Mouse (Mus musculus) adrenal gland, adult 8-10 months (tissue): ENCODE measurements around the gene Soat1. TPM values are rescaled to one million over a fixed set of nuclear protein-coding genes. Genes with fewer than 3 reads are reported as not detected.
"Not testable (repeated sequence)": the region's sequence is repeated elsewhere in the genome, so short reads cannot be mapped to it uniquely, and the experiment has no call there.

ENCODE experiments used
- DNase-seq: peaks from one replicate; pipeline ENCODE4 v3.0.0; 2022
- total RNA-seq, 4 experiments: library from RNA; stranded (reverse); gene quantifications; 2 replicates each; pipeline ENCODE4 v1.2.4; 2022

The Soat1 gene
- total RNA-seq, 4 experiments from 2014 or later: 1,258 to 1,560 (median 1,464) TPM

GRCm38 (mm10) chr1:156423493-156423892 is 50.6 kb downstream of the Soat1 start:
- peak; percentile 37 for DNase-seq

GRCm38 (mm10) chr1:156422856-156423255 is 51.3 kb downstream of the Soat1 start:
- DNase-seq: peak; percentile 33

DNA sequence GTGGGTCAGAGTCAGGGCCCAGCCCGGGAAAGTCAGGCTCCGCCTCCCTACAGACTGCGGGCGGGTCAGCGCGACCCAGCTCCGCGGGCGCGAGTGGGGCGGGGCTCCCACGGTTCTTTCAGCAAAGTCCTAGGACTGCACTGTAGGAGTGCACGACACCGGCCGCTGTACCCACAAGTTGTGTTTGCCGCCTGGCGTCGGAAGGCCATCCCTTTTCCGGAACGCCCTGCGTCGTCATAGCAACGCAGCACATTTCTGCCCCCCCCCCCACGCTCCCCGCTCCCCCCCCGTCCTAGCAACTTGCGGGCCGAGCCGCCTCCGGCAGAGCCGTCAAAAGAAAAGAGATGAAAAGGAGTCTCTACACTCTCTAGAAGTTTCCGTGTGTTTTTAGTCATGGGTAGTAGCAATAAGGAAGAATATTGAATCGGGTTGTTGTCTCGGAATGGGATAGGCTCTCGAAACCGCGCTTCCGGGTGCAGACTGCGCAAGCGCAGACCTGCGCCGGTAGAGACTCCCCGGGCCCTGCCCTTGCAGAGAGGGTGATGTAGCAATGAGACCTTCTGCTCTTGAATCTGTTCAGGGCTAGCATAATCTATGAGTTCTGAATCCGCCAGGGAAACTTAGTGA is 53.3 kb downstream of the Soat1 start, which contains the start of gene Axdnd1:
Gene Axdnd1, minus strand, starts transcription at position 489 of the 627 bp plus-strand sequence.
- peak; percentile 90 for DNase-seq

- no peak for DNase-seq
Observed at GRCm38 (mm10) chr1:156418170-156418569, 56.0 kb downstream of the Soat1 start.

DNA sequence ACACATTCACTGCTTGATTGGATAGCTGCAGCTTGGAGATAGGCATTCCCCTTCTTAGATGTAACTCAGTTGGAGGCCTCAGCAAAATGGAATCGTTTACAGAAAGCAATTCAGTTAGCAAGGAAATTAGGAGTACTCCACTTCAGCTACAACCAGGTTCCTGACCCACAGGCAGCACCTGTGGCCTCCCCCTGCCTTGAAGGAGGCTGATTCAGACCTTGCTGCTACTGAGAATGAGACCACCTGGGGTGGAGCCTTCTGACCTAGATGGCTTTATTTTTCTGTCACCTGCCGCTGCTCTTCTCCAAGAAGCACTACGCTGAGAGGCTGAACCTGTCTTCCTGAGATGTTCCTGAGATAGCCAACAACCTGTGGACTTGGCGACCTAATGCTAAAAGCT is 65.6 kb downstream of the Soat1 start:
- no peak for DNase-seq

- DNase-seq: no peak
Observed at GRCm38 (mm10) chr1:156408004-156408403, 66.1 kb downstream of the Soat1 start.

GRCm38 (mm10) chr1:156403251-156403650 is 70.9 kb downstream of the Soat1 start:
- DNase-seq: no peak

DNA sequence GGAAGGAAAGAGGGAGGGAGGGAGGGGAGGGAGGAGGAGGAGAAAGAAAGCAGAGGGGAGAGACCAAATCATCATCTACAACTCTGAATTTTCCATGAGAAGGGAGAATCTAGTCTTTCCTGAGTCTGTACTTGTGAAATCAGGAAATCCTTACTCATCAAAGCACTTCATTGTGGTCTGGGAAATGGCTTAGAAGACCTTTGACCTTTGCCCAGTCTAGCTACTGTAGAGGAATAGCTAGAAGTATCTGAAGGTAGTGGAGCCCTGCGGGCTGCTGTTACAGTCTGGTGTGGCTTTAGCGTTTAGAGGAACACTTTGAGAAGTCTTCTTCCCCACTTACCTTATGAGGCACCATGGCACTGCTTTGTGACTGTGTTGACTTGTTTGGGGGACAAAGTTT is 71.6 kb downstream of the Soat1 start:
- DNase-seq: no peak

DNA sequence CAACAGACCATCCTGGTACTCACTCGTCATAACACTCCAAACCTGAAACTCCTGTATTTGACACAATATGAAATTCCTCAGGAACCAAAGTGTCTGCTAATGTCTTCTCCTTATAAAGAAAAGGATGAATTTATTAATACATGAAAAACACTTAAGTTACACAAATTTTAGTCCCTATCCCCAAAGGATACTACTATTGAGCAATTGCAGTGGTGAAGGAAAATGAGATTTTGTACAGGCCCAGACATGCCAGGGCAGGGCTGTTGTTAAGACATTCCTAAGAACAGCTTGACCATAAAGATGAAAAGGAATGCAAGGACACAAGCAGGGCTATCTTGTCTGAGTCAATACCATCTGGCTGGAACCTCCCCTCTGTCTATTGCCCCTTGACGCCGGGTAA is 74.0 kb downstream of the Soat1 start:
- DNase-seq: not testable (repeated sequence)

- DNase-seq: no peak
Observed at GRCm38 (mm10) chr1:156393148-156393547, 81.0 kb downstream of the Soat1 start.

- DNase-seq: no peak
Observed at GRCm38 (mm10) chr1:156386880-156387279, 87.3 kb downstream of the Soat1 start.

- DNase-seq: no peak
Observed at GRCm38 (mm10) chr1:156386232-156386631, 87.9 kb downstream of the Soat1 start.

DNA sequence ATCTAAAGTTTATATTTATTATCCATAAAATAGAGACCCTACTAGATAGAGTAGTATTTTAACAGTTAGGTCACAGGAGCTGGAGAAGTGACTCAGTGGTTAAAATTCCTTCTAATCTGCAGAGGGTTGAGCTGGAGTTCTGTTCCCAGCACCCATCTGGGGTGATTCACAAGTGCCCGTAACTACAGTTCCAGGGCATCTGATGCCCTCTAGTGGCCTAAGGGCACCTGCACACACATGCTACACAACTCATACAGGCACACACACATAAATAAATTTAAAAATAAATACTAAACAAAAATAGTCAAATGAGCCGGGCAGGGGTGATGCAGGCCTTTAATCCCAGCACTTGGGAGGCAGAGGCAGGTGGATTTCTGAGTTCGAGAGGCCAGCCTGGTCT is 92.9 kb downstream of the Soat1 start:
- DNase-seq: no peak

Other genes starting within 250 kb of the Soat1 start
- 1 to 10 TPM in 1 of 4 experiments, under 1 TPM in 2, not detected in 1; 0.52 to 1.2 (median 0.56) TPM for gene Tdrd5, start 170.7 kb downstream of the Soat1 start, total RNA-seq
- not detected for gene Nphs2, start 163.6 kb downstream of the Soat1 start, total RNA-seq
- 100 to 1,000 TPM; 446 to 689 (median 549) TPM for gene Gm2000, start 108.3 kb downstream of the Soat1 start, total RNA-seq
- gene Axdnd1, start 53.2 kb downstream of the Soat1 start, total RNA-seq: 10 to 100 TPM in 1 of 4 experiments, 1 to 10 TPM in 3; 3.8 to 11.2 (median 4.3) TPM
- 10 to 100 TPM; 28.0 to 44.6 (median 34.7) TPM for gene Gm10031, start 49.7 kb upstream of the Soat1 start, total RNA-seq
- gene Abl2, start 84.5 kb upstream of the Soat1 start, total RNA-seq: 10 to 100 TPM; 22.1 to 35.7 (median 29.2) TPM
- 10 to 100 TPM; 17.9 to 27.9 (median 24.4) TPM for gene Tor3a, start 200.0 kb upstream of the Soat1 start, total RNA-seq
- gene Fam20b, start 244.8 kb upstream of the Soat1 start, total RNA-seq: 10 to 100 TPM; 56.3 to 71.2 (median 61.2) TPM